Mouse (Mus musculus) cerebellum, adult 8-10 months (tissue): Measurements from ENCODE around the gene Pdzk1ip1.

Experiments used
- DNase-seq: peaks from one replicate; pipeline ENCODE4 v3.0.0; 2022

The Pdzk1ip1 gene

GRCm38 (mm10) chr4:115088611-115089338, at the start of gene Pdzk1ip1:
Gene Pdzk1ip1 (plus strand): TSS chr4:115088708.
- no peak for DNase-seq

GRCm38 (mm10) chr4:115045621-115046020, 42.9 kb upstream of the Pdzk1ip1 start:
- DNase-seq = no peak

GRCm38 (mm10) chr4:115047750-115048149, 40.8 kb upstream of the Pdzk1ip1 start:
- no peak for DNase-seq

GRCm38 (mm10) chr4:115048190-115048589, 40.3 kb upstream of the Pdzk1ip1 start:
- no peak for DNase-seq

- no peak for DNase-seq
These were observed 37.3 kb upstream of the Pdzk1ip1 start for GRCm38 (mm10) chr4:115051245-115051644.

GRCm38 (mm10) chr4:115052343-115053005, 36.0 kb upstream of the Pdzk1ip1 start:
- DNase-seq = no peak

GRCm38 (mm10) chr4:115055044-115055443, 33.5 kb upstream of the Pdzk1ip1 start:
- no peak for DNase-seq

GRCm38 (mm10) chr4:115055691-115056090, 32.8 kb upstream of the Pdzk1ip1 start:
- DNase-seq = no peak

GRCm38 (mm10) chr4:115056371-115056920, 32.1 kb upstream of the Pdzk1ip1 start, which contains the start of gene Tal1:
Gene Tal1 (plus strand): TSS chr4:115056426.
- DNase-seq = no peak

GRCm38 (mm10) chr4:115056921-115057673, 31.4 kb upstream of the Pdzk1ip1 start:
- peak; percentile 27 for DNase-seq

GRCm38 (mm10) chr4:115057674-115058316, 30.7 kb upstream of the Pdzk1ip1 start:
- no peak for DNase-seq

- DNase-seq = no peak
These were observed 30.2 kb upstream of the Pdzk1ip1 start for GRCm38 (mm10) chr4:115058317-115058761.

GRCm38 (mm10) chr4:115058871-115059590, 29.5 kb upstream of the Pdzk1ip1 start:
- DNase-seq = no peak

- no peak for DNase-seq
These were observed 28.6 kb upstream of the Pdzk1ip1 start for GRCm38 (mm10) chr4:115059871-115060270.

GRCm38 (mm10) chr4:115060753-115061152, 27.8 kb upstream of the Pdzk1ip1 start:
- no peak for DNase-seq

GRCm38 (mm10) chr4:115062540-115062874, 26.0 kb upstream of the Pdzk1ip1 start:
- no peak for DNase-seq

GRCm38 (mm10) chr4:115062875-115063517, 25.5 kb upstream of the Pdzk1ip1 start:
- DNase-seq = no peak

GRCm38 (mm10) chr4:115063518-115064239, 24.8 kb upstream of the Pdzk1ip1 start:
- no peak for DNase-seq

- no peak for DNase-seq
These were observed 16.8 kb upstream of the Pdzk1ip1 start for GRCm38 (mm10) chr4:115071668-115072067.

- no peak for DNase-seq
These were observed 13.7 kb upstream of the Pdzk1ip1 start for GRCm38 (mm10) chr4:115074789-115075188.
